Mouse (Mus musculus) kidney, adult 11 months (tissue): ENCODE data around the gene Timeless.
A peak's percentile ranks its signal among the peaks of the same experiment; 100 is the strongest.
"Not testable (repeated sequence)": the region's sequence is repeated elsewhere in the genome, so short reads cannot be mapped to it uniquely, and the experiment has no call there.

Experiments used
- DNase-seq: peaks from one replicate; pipeline ENCODE4 v3.0.0; 2022

The Timeless gene

GRCm38 (mm10) chr10:128231697-128232419 is at the start of gene Timeless:
Timeless (plus strand) TSS chr10:128232065.
- peak; percentile 78 for DNase-seq

GRCm38 (mm10) chr10:128184296-128184695 is 47.6 kb upstream of the Timeless start:
- no peak for DNase-seq

GRCm38 (mm10) chr10:128185277-128185940 is 46.5 kb upstream of the Timeless start:
- DNase-seq, result no peak

GRCm38 (mm10) chr10:128185959-128186358 is 45.9 kb upstream of the Timeless start:
- DNase-seq, result peak; percentile 66

- no peak for DNase-seq
Observed at GRCm38 (mm10) chr10:128187181-128187605, 44.7 kb upstream of the Timeless start.

- peak; percentile 52 for DNase-seq
Observed at GRCm38 (mm10) chr10:128188242-128188877, 43.5 kb upstream of the Timeless start.

- DNase-seq, result no peak
Observed at GRCm38 (mm10) chr10:128191472-128191871, 40.4 kb upstream of the Timeless start.

- not testable (repeated sequence) for DNase-seq
Observed at GRCm38 (mm10) chr10:128192030-128192766, 39.7 kb upstream of the Timeless start.

- DNase-seq, result no peak
Observed at GRCm38 (mm10) chr10:128193113-128193512, 38.8 kb upstream of the Timeless start.

- DNase-seq, result peak; percentile 94
Observed at GRCm38 (mm10) chr10:128194024-128194550, 37.8 kb upstream of the Timeless start, which contains the start of gene Gls2. Gls2 (plus strand) TSS chr10:128194457.

GRCm38 (mm10) chr10:128194551-128195461 is 37.1 kb upstream of the Timeless start:
- no peak for DNase-seq

GRCm38 (mm10) chr10:128201856-128202255 is 30.0 kb upstream of the Timeless start:
- DNase-seq, result no peak

- DNase-seq, result no peak
Observed at GRCm38 (mm10) chr10:128204941-128205340, 26.9 kb upstream of the Timeless start.

GRCm38 (mm10) chr10:128208326-128208725 is 23.5 kb upstream of the Timeless start:
- DNase-seq, result no peak

- DNase-seq, result no peak
Observed at GRCm38 (mm10) chr10:128209311-128210009, 22.4 kb upstream of the Timeless start.

- DNase-seq, result no peak
Observed at GRCm38 (mm10) chr10:128210131-128210530, 21.7 kb upstream of the Timeless start.

GRCm38 (mm10) chr10:128210954-128211353 is 20.9 kb upstream of the Timeless start:
- no peak for DNase-seq

GRCm38 (mm10) chr10:128211390-128212108 is 20.3 kb upstream of the Timeless start, which contains the start of gene Spryd4:
Spryd4 (minus strand) TSS chr10:128211807.
- peak; percentile 88 for DNase-seq

GRCm38 (mm10) chr10:128212148-128212547 is 19.7 kb upstream of the Timeless start:
- DNase-seq, result no peak

GRCm38 (mm10) chr10:128212871-128213323 is 19.0 kb upstream of the Timeless start:
- DNase-seq, result peak; percentile 67
